Mouse (Mus musculus) urinary bladder, postnatal 14 days (tissue): ENCODE data around the gene Hnrnph3.
A peak's percentile ranks its signal among the peaks of the same experiment; 100 is the strongest.
"Not testable (repeated sequence)": the region's sequence is repeated elsewhere in the genome, so short reads cannot be mapped to it uniquely, and the experiment has no call there.

Experiments used
- DNase-seq: peaks from one replicate; pipeline ENCODE4 v3.0.0; 2021; ENCODE audit warnings: low spot score

The Hnrnph3 gene

DNA sequence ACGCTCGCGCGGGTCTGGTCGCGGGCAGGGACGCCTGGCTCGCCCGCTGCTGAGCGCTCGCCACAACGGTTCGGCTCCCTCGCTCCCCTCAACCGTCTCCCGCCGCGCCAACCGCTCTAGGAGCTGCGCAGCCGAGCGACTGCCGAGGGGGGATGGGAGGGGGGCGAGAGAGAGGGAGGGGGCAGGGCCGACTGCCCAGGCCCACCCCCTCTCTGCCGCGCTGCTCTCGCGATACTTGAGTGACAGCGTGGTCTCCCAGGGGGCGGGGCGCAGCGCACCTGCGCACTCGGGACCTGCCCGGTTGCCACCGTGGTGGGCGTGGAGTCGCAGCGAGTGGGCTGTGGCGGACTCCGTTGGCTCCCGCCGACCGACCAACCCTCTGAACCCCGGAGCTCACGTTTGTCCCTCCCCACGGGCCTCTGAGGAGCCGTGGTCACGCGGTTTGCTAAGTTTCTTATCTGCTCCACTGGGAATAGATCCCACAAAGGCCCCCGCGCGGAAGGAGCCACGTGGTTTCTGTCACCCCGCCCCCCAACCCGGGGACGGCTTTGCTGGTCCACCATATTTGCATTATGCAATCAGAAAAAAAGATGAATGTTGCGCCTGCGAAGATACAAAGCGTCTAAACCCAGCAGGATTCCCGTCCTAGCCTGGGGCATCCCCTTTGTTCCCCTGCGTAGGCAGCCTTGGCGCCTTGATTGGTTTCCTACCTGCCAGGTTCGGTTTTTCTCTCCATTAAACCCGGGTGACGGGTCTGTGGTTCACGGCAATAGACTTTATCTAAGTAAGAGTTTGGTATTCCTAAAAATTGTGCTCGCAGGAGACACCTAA lies at the start of gene Hnrnph3, which contains the start of gene Pbld2:
Hnrnph3 (minus strand) TSS at position 469 of the 831 bp plus-strand sequence.
Pbld2 (plus strand) TSS at position 567 of the 831 bp plus-strand sequence.
- DNase-seq = peak; percentile 98

DNA sequence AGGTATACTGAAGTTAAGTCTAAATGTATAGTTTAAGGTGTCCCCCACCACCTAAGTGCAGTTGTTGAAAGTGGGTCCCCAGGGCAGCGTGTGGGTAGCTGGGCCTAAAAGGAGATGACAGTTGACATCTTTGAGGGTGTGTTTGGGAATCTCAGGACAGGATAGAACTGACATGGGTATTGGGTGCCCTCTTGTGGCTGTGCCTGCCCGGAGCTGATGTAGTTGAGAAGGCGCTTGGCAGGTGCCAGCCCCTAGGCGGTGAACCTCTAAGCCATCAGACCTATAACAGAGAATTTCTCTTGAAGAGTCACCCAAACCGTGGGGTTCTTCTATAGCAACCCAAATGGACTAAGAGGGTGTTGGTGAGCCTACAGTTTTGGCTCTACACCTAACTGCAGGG lies 42.0 kb upstream of the Hnrnph3 start:
- peak; percentile 80 for DNase-seq

DNA sequence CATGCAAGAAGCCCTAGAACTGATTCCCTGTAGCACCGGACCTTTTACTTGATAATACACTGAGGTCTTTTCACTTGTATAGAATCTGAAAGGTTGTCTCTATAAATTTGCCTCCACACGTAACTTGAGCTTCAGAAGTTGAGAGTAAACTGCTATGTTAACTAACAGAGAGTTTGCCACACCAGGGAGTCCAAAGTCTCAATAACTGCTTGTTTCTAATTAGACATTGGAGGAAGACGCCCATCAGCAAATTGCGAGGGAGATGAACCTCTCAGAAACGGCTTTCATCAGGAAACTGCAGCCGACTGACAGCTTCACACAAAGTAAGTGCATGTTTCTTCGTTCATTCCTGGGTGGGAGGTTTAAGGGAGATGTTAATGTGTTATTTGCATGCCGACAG lies 41.5 kb upstream of the Hnrnph3 start:
- no peak for DNase-seq

GRCm38 (mm10) chr10:63064516-63064915 lies 40.5 kb upstream of the Hnrnph3 start:
- DNase-seq = no peak

GRCm38 (mm10) chr10:63063365-63063764 lies 39.3 kb upstream of the Hnrnph3 start:
- no peak for DNase-seq

- DNase-seq = no peak
Measured at GRCm38 (mm10) chr10:63062696-63063095, 38.7 kb upstream of the Hnrnph3 start.

DNA sequence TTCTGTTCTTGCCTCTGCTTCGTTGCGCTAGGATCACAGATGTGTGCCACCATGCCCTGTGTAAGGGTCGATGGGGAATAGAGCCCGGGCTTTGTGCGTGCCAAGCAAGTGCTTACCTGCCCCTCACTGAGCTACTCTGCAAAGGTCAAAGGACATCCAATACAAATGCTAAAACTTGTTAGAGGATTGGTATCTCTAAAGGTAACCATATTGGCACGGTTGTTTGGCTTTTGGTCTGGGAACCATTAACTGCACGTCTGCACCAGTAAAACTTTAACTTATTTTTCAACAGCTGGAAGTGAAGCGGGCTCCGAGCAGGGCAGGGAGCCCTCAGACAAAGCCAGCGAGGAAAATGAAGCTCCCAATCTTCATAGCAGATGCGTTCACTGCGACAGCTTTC lies 37.2 kb upstream of the Hnrnph3 start:
- DNase-seq = no peak

GRCm38 (mm10) chr10:63060406-63060805 lies 36.4 kb upstream of the Hnrnph3 start:
- peak; percentile 73 for DNase-seq

DNA sequence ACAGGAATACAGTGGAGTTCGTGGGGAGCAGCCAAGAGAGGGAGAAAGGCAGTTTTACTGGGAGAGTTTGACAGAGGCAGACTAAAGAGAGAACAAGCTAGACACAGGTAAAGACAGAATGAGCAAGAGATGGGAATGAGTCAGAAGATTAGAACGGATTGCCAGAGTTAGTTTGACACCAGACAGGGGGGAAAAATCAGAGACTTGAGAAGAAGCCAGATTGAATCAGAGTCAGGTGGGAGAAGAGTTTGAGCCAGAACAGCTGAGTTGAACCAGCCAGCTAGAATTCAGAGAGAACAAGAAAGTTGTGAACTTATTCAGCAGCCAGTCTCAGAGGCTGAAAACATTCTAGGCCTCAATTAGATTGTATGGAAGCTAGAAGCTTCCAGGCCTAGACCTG lies 35.8 kb upstream of the Hnrnph3 start, which contains the start of gene Pbld1:
Pbld1 (plus strand) TSS at position 301 of the 400 bp plus-strand sequence.
- no peak for DNase-seq

DNA sequence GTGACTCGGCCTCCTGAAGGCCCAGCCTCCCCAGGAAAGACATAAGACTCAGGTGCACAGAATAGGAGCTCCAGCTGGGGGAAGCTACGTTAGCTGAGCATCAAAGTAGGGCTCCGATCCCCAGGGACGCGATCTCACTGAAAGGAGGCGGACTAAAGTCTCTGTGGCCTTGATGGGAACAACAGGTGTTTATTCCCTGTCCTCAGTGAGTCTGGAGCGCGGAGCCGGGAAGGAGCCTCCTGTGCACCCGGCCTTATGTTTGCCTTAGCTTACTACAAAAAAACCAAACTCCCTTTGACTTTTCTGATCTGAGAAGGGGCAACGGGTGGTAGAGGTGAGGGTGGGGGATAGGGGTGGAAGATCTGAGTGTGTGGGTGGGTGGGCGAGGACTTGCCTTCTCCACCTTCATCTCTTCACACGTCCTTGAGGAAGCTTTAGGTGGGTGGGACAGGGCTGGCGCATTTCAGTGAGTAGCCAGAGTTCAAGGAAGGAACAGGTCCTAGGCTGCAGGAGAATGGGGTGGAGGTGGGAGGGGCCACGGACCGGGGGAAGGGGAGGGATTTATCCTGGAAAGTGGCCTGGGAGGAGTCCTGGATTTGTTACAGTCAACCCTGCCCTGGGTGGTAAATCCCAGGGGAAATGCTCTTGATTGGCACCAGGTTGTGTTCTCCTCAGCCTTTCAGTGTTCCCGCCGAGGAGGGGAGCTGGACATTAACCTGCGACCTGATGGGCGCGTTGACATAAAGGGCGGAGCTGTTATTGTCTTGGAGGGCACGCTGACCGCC lies 33.1 kb upstream of the Hnrnph3 start:
- DNase-seq = no peak

- no peak for DNase-seq
Measured at GRCm38 (mm10) chr10:63054586-63054985, 30.6 kb upstream of the Hnrnph3 start.

DNA sequence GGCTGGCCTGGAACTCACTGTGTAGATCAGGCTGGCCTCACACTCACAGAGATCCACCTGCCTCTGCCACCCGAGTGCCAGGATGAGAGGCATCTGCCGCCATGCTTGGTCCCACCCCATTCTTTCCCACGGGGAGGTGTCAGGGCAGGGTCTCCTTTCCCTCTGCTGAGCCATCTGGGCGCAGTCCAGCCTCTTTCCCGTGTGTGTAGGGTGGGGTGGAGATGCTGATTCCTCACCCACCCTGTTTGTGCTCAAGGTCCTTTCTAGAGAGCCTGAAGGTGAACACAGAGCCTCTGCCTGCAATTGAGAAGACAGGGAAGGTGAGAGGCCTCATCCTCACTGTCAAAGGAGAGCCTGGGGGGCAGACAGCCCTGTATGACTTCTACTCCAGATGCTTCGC lies 30.1 kb upstream of the Hnrnph3 start:
- not testable (repeated sequence) for DNase-seq

- DNase-seq = peak; percentile 51
Measured at GRCm38 (mm10) chr10:63053007-63053406, 29.0 kb upstream of the Hnrnph3 start.

DNA sequence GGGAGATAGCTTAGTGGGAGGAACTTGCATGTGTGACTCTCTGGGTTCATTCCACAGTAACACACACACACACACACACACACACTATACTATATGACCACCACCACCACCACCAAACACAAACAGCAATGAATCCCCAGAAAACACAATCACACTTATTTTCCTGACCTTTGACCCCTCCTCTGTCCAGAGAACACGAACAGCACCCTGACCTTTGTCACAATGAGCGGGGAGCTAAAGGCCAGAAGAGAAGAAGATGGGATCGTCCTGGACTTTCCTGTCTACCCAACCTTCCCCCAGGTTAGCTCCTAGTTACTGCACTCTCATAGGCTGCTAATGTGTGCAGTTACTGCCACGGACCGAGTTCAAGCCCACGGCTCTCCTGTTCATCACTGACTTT lies 28.0 kb upstream of the Hnrnph3 start:
- DNase-seq = no peak

DNA sequence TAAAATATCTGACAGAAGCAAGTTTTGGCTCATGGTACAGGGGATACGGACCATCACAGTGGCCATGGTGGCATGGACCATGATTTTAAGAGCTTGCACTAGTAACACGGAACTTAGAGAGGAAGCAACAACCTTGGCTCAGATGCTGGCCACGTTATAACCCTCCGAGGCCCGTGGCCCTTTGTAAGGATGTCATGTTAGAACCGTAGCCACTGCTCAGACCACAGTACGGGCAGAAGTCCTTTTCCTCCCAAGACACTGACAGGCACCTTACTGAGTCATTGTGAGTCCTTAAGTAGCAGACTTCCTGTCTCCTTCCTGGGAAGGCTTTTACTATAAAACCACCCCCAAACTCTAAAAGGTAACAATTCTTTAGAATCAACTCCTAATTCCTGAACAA lies 27.2 kb upstream of the Hnrnph3 start:
- no peak for DNase-seq

- DNase-seq = no peak
Measured at GRCm38 (mm10) chr10:63049106-63049505, 25.1 kb upstream of the Hnrnph3 start.

DNA sequence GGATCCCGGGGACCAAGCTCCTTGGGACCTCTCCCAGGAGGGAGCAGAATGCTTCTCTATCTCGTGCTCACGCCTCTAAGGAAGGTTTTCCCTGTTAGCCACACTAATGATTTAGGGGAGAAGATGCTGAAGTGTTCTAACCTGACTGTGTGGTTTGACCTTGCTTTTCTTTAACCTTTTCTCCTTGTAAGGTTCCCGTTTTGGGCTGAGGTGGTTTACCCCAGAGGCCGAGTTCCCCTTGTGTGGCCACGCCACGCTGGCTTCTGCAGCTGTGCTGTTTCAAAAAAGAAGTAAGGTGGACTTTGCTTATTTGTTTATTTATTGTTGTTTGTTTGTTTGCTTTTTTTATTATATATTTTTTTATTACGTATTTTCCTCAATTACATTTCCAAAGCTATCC lies 23.7 kb upstream of the Hnrnph3 start:
- DNase-seq = no peak

GRCm38 (mm10) chr10:63043154-63043553 lies 19.1 kb upstream of the Hnrnph3 start:
- DNase-seq = no peak

DNA sequence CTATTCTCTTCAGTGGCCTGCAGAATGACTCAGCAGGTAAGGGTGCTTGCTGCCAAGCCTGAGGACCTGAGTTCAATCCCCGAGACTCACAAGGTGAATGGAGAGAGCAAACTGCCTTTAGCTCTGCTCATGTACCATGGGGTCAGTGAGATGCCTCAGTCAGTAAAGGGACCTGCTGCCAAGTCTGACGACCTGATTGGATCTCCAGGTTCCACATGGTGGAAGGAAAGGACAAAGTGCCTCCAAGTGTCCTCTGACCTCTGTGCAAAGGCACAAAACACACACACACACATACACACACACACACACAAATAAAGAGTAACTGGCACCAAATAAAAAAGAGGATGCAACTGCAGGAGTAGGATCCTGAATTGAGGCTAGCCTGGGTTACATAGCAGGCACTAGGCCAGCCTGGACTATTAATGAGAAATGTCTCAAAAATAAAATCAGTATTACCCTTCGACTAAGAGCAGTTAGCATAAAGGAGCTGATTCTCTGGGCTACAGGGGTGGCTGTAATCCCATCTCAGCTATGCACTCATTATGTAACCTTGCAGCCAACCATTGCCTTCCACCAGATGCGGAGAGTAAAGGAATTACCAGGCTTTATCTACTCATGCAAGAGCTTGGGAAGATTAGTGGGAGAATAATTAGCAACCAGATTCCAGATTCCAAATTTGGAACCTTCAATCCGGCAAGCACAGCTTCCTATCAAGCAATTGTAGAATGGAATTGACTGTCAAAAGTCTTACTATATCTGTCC lies 16.0 kb upstream of the Hnrnph3 start:
- DNase-seq = no peak

DNA sequence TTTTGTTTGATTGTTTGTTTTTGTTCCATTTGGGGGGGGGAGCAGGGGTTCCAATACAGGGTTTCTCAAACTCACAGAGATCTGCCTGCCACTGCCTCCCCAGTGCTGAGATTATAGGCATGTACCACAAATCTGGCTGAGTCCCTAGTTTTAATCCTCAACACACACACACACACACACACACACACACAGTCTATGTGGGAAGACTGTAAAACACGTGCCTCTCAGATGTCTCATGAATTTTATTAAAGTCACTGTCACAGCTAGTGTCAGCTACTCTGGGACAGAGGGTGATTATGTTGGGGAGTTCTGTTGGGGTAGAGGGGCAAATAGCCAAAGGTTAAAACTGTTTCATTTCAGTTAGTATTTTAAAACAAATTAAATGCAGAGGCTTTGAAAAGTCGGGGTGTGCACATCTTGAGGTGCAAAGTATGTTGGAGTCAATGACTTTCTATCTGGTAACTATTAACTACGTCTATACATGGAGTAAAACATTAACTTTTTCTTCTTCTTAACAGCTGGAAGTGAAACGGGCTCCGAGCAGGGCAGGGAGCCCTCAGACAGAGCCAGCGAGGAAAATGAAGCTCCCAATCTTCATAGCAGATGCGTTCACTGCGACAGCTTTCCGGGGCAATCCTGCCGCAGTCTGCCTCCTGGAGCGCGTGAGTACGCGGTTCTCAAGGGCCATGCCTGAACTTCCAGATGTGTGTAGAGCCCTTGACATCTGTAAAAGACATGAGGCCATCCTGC lies 14.7 kb upstream of the Hnrnph3 start:
- DNase-seq = no peak

GRCm38 (mm10) chr10:63032956-63033355 lies 8.9 kb upstream of the Hnrnph3 start:
- no peak for DNase-seq

GRCm38 (mm10) chr10:63032267-63032666 lies 8.2 kb upstream of the Hnrnph3 start:
- DNase-seq = no peak
